Mouse (Mus musculus): ENCODE results near the gene Plekhb2.

DNA sequence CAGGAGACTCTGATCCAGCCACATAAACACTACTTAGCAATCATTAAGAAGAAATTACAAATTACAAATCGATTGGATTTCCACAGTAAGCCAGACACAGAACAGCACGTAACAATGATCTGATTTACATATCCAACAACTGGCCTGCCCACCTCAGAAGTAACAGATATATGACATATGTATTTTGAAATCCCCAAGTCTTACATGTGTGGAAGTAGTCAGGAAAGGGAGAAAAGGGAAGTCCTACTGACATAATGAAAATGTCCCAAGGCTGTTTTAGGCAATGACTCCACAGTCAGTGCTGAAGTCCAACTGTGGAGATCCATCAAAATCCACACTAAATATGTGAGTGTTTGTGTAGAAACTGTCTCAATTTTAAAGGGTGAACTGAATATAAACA is 28.4 kb upstream of the Plekhb2 start:
- TF ChIP-seq POLR2A (IDR thresholded peaks at IDR 0.05; ENCODE audit: borderline replicate concordance, extremely low read depth, low read depth, low read length) (no peak), CTCF (IDR thresholded peaks at IDR 0.05; ENCODE audit: insufficient read depth, low read length) (no peak)
